Mouse (Mus musculus): Measurements from ENCODE around the gene Cyp2c67. TPM values are rescaled to one million over a fixed set of nuclear protein-coding genes. Genes with fewer than 3 reads are reported as not detected.

Gene Cyp2c67
- polyA plus RNA-seq (2017; shearing (Covaris generic)) = not detected

DNA sequence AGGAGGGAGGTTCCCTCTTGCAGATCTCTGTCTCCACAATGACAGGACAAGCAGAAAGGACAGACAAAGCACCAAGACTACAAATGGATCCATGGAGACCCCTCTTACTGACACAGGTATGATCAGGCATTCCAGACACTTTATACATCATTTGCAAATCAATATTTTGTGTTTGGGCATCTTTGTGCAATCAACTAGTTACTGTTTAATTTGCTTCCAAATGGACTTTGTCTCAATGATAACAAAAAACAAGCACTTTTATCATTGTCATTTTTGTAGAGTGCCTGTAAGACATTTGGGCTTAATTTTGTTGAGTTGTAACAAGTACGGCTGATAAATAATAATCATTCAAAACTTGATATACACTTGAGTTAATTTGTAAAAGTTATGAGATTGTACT is at the start of gene Cyp2c67:
Cyp2c67 (minus strand) TSS at position 114 of the 400 bp plus-strand sequence.

Other genes starting within 250 kb of the Cyp2c67 start
- not detected for gene Cyp2c38, start 186.0 kb downstream of the Cyp2c67 start, polyA plus RNA-seq (2017; shearing (Covaris generic))
- gene Cyp2c39, start 138.2 kb downstream of the Cyp2c67 start, polyA plus RNA-seq (2017; shearing (Covaris generic)) = not detected
- not detected for gene Cyp2c68, start 92.0 kb upstream of the Cyp2c67 start, polyA plus RNA-seq (2017; shearing (Covaris generic))
- not detected for gene Cyp2c40, start 163.8 kb upstream of the Cyp2c67 start, polyA plus RNA-seq (2017; shearing (Covaris generic))
- gene Cyp2c69, start 237.7 kb upstream of the Cyp2c67 start, polyA plus RNA-seq (2017; shearing (Covaris generic)) = not detected